Mouse (Mus musculus) ovary, adult 10 weeks (tissue): ENCODE results near the gene Plxna3. TPM values are rescaled to one million over a fixed set of nuclear protein-coding genes. Genes with fewer than 3 reads are reported as not detected.

Source experiments
- polyA plus RNA-seq: library from polyadenylated mRNA; stranded (reverse); fragments of 350-450 nt; fragmentation: Illumina TruSeq; extraction: RNeasy Lipid Tissue Mini Kit (QIAGEN cat#74804); gene quantifications from one replicate; pipeline ENCODE4 v1.2.3, GENCODE M21; 2014

Plxna3 gene
- 1.8 TPM for polyA plus RNA-seq

DNA sequence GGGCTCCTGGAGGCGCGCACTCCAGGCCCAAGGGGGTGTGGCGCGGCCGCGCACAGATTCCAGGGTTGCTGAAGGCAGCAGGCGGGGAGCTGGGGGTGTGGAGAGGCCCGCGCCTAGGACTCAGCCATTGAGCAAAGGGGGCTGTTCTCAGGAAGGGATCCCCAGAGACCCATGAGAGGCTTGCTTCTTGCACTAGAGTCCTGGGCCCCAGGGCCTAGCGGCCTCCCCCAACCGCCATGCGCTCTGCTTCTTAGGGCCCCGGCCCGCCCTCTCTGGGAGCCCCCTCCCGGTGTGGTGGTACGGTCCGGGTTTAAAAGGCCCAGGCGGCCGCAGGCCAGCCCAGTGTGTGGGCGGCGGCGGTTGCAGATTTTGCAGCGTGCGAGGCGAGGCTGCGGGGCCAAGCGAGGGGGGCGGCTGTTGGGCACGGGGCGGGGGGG, at the start of gene Plxna3:
Gene Plxna3 (plus strand): TSS at position 342 of the 437 bp plus-strand sequence.

GRCm38 (mm10) chrX:74281732-74282394, 47.0 kb upstream of the Plxna3 start, which contains the start of the genes Taz and Dnase1l1:
Gene Taz, plus strand, starts transcription at chrX:74281912.
Gene Dnase1l1, minus strand, starts transcription at chrX:74282337.

GRCm38 (mm10) chrX:74296538-74297448, 32.1 kb upstream of the Plxna3 start, which contains the start of gene Atp6ap1:
Gene Atp6ap1, plus strand, starts transcription at chrX:74297097.

DNA sequence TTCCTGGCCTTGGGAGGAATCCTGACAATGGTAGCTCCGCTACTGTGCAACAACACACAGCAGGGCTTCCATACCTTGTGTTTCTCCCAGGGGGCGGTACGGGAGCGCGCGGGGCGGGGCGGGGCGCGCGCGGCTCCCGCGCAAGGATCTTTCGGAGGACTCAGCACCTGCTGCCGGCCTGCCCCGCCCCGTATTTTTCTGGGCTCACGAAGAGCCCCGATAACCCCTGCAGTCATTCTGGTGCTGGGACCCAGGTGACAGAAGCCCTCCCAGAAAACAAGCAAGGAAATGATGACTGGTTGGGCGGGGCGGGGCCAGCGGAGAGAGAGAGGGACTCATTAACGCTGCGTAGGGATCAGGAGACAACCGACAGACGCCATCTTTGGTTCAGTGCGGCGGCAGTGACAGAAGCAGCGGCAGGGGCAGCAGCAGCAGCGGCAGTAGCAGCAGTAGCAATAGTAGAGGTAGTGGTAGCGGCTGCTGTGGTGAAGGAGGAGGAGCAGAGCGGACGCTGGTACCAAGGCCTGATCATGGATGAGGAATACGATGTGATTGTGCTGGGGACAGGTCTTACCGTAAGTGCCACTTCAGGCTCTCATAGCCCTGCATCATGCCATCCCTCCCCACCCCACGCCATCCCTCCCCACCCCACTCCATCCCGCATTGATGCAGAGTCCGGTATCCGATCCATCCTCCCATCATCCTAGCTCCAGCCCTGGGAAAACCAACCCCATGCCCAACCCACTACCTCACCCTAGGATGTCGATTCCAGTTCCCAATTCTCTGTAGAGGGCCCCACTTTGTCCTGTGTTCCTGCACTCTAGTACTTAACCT, 23.8 kb upstream of the Plxna3 start, which contains the start of gene Gdi1:
Gene Gdi1 (plus strand): TSS at position 132 of the 834 bp plus-strand sequence.

GRCm38 (mm10) chrX:74312540-74313464, 16.1 kb upstream of the Plxna3 start, which contains the start of gene Fam50a:
Gene Fam50a, plus strand, starts transcription at chrX:74313033.

GRCm38 (mm10) chrX:74353467-74353770, 24.6 kb downstream of the Plxna3 start, which contains the start of gene Lage3:
Gene Lage3, minus strand, starts transcription at chrX:74353618.

GRCm38 (mm10) chrX:74372888-74373549, 44.2 kb downstream of the Plxna3 start, which contains the start of the genes Ubl4a and Slc10a3:
Gene Ubl4a, minus strand, starts transcription at chrX:74373218.
Gene Slc10a3, minus strand, starts transcription at chrX:74373349.

GRCm38 (mm10) chrX:74392535-74393443, 63.9 kb downstream of the Plxna3 start, which contains the start of the genes Fam3a and Ikbkg:
Gene Fam3a, minus strand, starts transcription at chrX:74393272.
Gene Ikbkg, plus strand, starts transcription at chrX:74393290.

Other genes with a start within 250 kb of the Plxna3 start
- not detected for gene Opn1mw, start 201.6 kb upstream of the Plxna3 start, polyA plus RNA-seq
- 39.6 TPM for gene Mecp2, start 193.7 kb upstream of the Plxna3 start, polyA plus RNA-seq
- not detected for gene Tex28, start 161.2 kb upstream of the Plxna3 start, polyA plus RNA-seq
- gene Tktl1, start 151.8 kb upstream of the Plxna3 start, polyA plus RNA-seq: 0.17 TPM
- gene Flna, start 79.2 kb upstream of the Plxna3 start, polyA plus RNA-seq: 89.3 TPM
- 140 TPM for gene Emd, start 74.4 kb upstream of the Plxna3 start, polyA plus RNA-seq
- 1,805 TPM for gene Rpl10, start 58.3 kb upstream of the Plxna3 start, polyA plus RNA-seq
- gene Taz, start 47.2 kb upstream of the Plxna3 start, polyA plus RNA-seq: 21.2 TPM
- 14.7 TPM for gene Dnase1l1, start 46.7 kb upstream of the Plxna3 start, polyA plus RNA-seq
- 172 TPM for gene Atp6ap1, start 32.0 kb upstream of the Plxna3 start, polyA plus RNA-seq
- 102 TPM for gene Gdi1, start 24.1 kb upstream of the Plxna3 start, polyA plus RNA-seq
- gene Fam50a, start 16.0 kb upstream of the Plxna3 start, polyA plus RNA-seq: 17.0 TPM
- 13.9 TPM for gene Lage3, start 24.6 kb downstream of the Plxna3 start, polyA plus RNA-seq
- 44.0 TPM for gene Ubl4a, start 44.2 kb downstream of the Plxna3 start, polyA plus RNA-seq
- 11.3 TPM for gene Slc10a3, start 44.3 kb downstream of the Plxna3 start, polyA plus RNA-seq
- gene Fam3a, start 64.2 kb downstream of the Plxna3 start, polyA plus RNA-seq: 9.9 TPM
- gene Ikbkg, start 64.2 kb downstream of the Plxna3 start, polyA plus RNA-seq: 40.7 TPM
- 19.3 TPM for gene G6pdx, start 100.1 kb downstream of the Plxna3 start, polyA plus RNA-seq
- not detected for gene Gm6880, start 152.3 kb downstream of the Plxna3 start, polyA plus RNA-seq
- not detected for gene Olfr1326-ps1, start 245.8 kb downstream of the Plxna3 start, polyA plus RNA-seq